Mouse (Mus musculus): Measurements from ENCODE around the gene Pde3a.

DNA sequence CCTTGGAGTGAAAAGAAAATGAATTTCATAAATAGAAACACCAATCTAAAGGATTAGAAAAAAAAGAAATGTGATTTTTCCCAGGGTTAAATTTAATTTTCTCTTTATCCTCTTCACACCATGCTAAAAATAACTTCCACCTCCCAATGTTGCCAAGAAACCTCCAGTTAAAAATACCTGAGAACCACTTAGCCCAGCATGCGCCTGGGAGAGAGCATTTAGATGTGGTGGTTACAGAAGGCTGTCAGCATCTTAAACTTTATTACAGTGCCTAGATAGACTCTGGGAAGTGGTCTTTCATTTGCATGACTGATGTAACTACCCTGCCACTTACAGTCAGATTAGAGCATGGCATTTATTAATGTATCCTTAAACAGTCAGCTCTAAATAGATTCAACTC is 292.1 kb downstream of the Pde3a start:
- TF ChIP-seq GATA1 (IDR thresholded peaks at IDR 0.05; ENCODE audit: borderline replicate concordance, low read length) (no peak), FLI1 (IDR thresholded peaks at IDR 0.05; ENCODE audit: low read length) (no peak)
